Mouse (Mus musculus) CH12.LX (cell line): Measurements from ENCODE around the gene B3gnt6. TPM values are rescaled to one million over a fixed set of nuclear protein-coding genes. Genes with fewer than 3 reads are reported as not detected.
"Not testable (repeated sequence)": the region's sequence is repeated elsewhere in the genome, so short reads cannot be mapped to it uniquely, and the experiment has no call there.

Experiments
- DNase-seq: peaks from one replicate; pipeline ENCODE4 v3.0.0-alpha.2; 2013; ENCODE audit errors: extremely low read depth
- H3K27ac ChIP-seq: 2 replicates; pipeline ENCODE4 v1.5.1; 2012; ENCODE audit warnings: low read depth, mild to moderate bottlenecking, control low read depth, moderate library complexity; ENCODE audit not compliant: insufficient read depth
- H3K27me3 ChIP-seq: replicated peaks from 2 replicates; pipeline ENCODE3; 2012; ENCODE audit warnings: inconsistent platforms
- H3K36me3 ChIP-seq, 2 experiments: replicated peaks in 1 of 2; 2 replicates each; pipeline versions ENCODE3 to v1.6.1; 2012; ENCODE audit warnings: inconsistent platforms in 1 of 2, low read length in 1 of 2, mild to moderate bottlenecking in 1 of 2, mixed read lengths in 1 of 2, moderate library complexity in 1 of 2; ENCODE audit not compliant: control insufficient read depth in 1 of 2, insufficient read depth in 1 of 2
- H3K4me1 ChIP-seq, 2 experiments: 2 replicates each; pipeline ENCODE4 v1.6.1; 2012; ENCODE audit warnings: inconsistent platforms in 1 of 2, moderate library complexity in 1 of 2; ENCODE audit not compliant: insufficient read depth in 2 of 2, control insufficient read depth in 1 of 2
- H3K4me2 ChIP-seq: 2 replicates; pipeline ENCODE4 v1.6.1; 2012; ENCODE audit warnings: low read depth, mild to moderate bottlenecking, control low read depth; ENCODE audit not compliant: poor library complexity, insufficient read depth, severe bottlenecking
- H3K4me3 ChIP-seq, 3 experiments: fragments of 150-350 bp in 1 of 3; sonication (generic) in 1 of 3; replicated peaks in 1 of 3; 2 replicates each; pipeline versions ENCODE3 to v1.5.1; 2011 to 2012; ENCODE audit warnings: low read depth in 2 of 3, low read length in 2 of 3, mild to moderate bottlenecking in 2 of 3, moderate library complexity in 2 of 3, control low read depth in 1 of 3, improper control_type of control experiment in 1 of 3, inconsistent platforms in 1 of 3, mixed read lengths in 1 of 3; ENCODE audit not compliant: poor library complexity in 1 of 3
- H3K79me2 ChIP-seq: replicated peaks from 2 replicates; pipeline ENCODE4 v1.6.1; 2012; ENCODE audit warnings: mild to moderate bottlenecking, moderate library complexity; ENCODE audit not compliant: control insufficient read depth, poor library complexity, insufficient read depth, severe bottlenecking; ENCODE audit errors: extremely low read depth
- H3K9ac ChIP-seq: 2 replicates; pipeline ENCODE4 v1.6.1; 2012; ENCODE audit warnings: low read depth, mild to moderate bottlenecking, control low read depth, moderate library complexity; ENCODE audit not compliant: insufficient read depth
- H3K9me3 ChIP-seq: replicated peaks from 2 replicates; pipeline ENCODE3; 2012; ENCODE audit warnings: low read length, inconsistent platforms, mixed read lengths
- CTCF ChIP-seq, 2 experiments: IDR thresholded peaks in 1 of 2; conservative IDR thresholded peaks in 1 of 2; 2 replicates each; pipeline ENCODE4 v1.5.1; 2011 to 2012; ENCODE audit warnings: low read depth in 2 of 2, low read length in 2 of 2, improper control_type of control experiment in 1 of 2, inconsistent platforms in 1 of 2, mild to moderate bottlenecking in 1 of 2, moderate library complexity in 1 of 2
- E2F4 ChIP-seq: IDR thresholded peaks from 2 replicates; pipeline ENCODE4 v1.6.1; 2011; ENCODE audit warnings: low read depth, low read length, improper control_type of control experiment; ENCODE audit not compliant: insufficient replicate concordance
- ELF1 ChIP-seq: IDR thresholded peaks from 2 replicates; pipeline ENCODE4 v1.6.1; 2014; ENCODE audit warnings: low read depth, mild to moderate bottlenecking, inconsistent platforms, low read length, improper control_type of control experiment
- EP300 ChIP-seq: IDR thresholded peaks from 2 replicates; pipeline ENCODE4 v1.6.1; 2011; ENCODE audit warnings: low read length, improper control_type of control experiment
- HCFC1 ChIP-seq: IDR thresholded peaks from 2 replicates; pipeline ENCODE4 v1.6.1; 2012; ENCODE audit warnings: low read depth, mild to moderate bottlenecking, inconsistent platforms, low read length, improper control_type of control experiment
- JUND ChIP-seq: conservative IDR thresholded peaks from 2 replicates; pipeline ENCODE4 v1.6.1; 2011; ENCODE audit warnings: low read depth, low read length, improper control_type of control experiment
- MAFK ChIP-seq: IDR thresholded peaks from 2 replicates; pipeline ENCODE4 v1.6.1; 2011; ENCODE audit warnings: low read length, improper control_type of control experiment; ENCODE audit not compliant: insufficient replicate concordance
- MEF2A ChIP-seq: IDR thresholded peaks from 2 replicates; pipeline ENCODE4 v1.6.1; 2014; ENCODE audit warnings: low read depth, mild to moderate bottlenecking, inconsistent platforms, low read length, improper control_type of control experiment, borderline replicate concordance
- NRF1 ChIP-seq: IDR thresholded peaks from 2 replicates; pipeline ENCODE4 v1.6.1; 2014; ENCODE audit warnings: low read depth, mild to moderate bottlenecking, inconsistent platforms, low read length, improper control_type of control experiment, moderate library complexity
- PAX5 ChIP-seq: IDR thresholded peaks from 2 replicates; pipeline ENCODE4 v1.6.1; 2012; ENCODE audit warnings: low read length, inconsistent platforms, mixed read lengths
- POLR2AphosphoS2 ChIP-seq: IDR thresholded peaks from 2 replicates; pipeline ENCODE4 v1.6.1; 2011; ENCODE audit warnings: low read depth, low read length, improper control_type of control experiment
- RAD21 ChIP-seq: IDR thresholded peaks from 2 replicates; pipeline ENCODE4 v1.6.1; 2011; ENCODE audit warnings: low read depth, mild to moderate bottlenecking, low read length, improper control_type of control experiment, moderate library complexity
- TBP ChIP-seq: conservative IDR thresholded peaks from 2 replicates; pipeline ENCODE4 v1.6.1; 2011; ENCODE audit warnings: low read depth, low read length, improper control_type of control experiment
- TCF12 ChIP-seq: IDR thresholded peaks from 2 replicates; pipeline ENCODE4 v1.6.1; 2014; ENCODE audit warnings: low read depth, mild to moderate bottlenecking, inconsistent platforms, low read length, improper control_type of control experiment
- UBTF ChIP-seq: IDR thresholded peaks from 2 replicates; pipeline ENCODE4 v1.6.1; 2012; ENCODE audit warnings: low read depth, mild to moderate bottlenecking, inconsistent platforms, low read length, improper control_type of control experiment, moderate library complexity
- USF1 ChIP-seq: IDR thresholded peaks from 2 replicates; pipeline ENCODE4 v1.6.1; 2014; ENCODE audit warnings: low read depth, mild to moderate bottlenecking, inconsistent platforms, low read length, improper control_type of control experiment
- USF2 ChIP-seq: conservative IDR thresholded peaks from 2 replicates; pipeline ENCODE4 v1.6.1; 2011; ENCODE audit warnings: low read depth, low read length, improper control_type of control experiment
- ZMIZ1 ChIP-seq: IDR thresholded peaks from 2 replicates; pipeline ENCODE4 v1.6.1; 2012; ENCODE audit warnings: low read depth, mild to moderate bottlenecking, inconsistent platforms, low read length, improper control_type of control experiment
- dilution Hi-C: fragments of 300-500 bp; cut with MboI; formaldehyde crosslinking; loops from 2 replicates; pipeline ENCODE4 v1.14.3; 2020; ENCODE audit warnings: low sequenced_read_pairs; ENCODE audit not compliant: extremely low pct_unique_long_range_greater_than_20kb, extremely low pct_ligation_motif_present
- in situ Hi-C: fragments of 300-500 bp; cut with MboI; formaldehyde crosslinking; loops from 3 replicates; pipeline ENCODE4 v1.14.3; 2019; ENCODE audit warnings: low sequenced_read_pairs, low pct_ligation_motif_present, low pct_unique_long_range_greater_than_20kb, mixed read lengths
- polyA plus RNA-seq: library from polyadenylated mRNA; unstranded; fragments of >175 nt; gene quantifications from 2 replicates; pipeline ENCODE4 v1.2.1, GENCODE M21; 2012; ENCODE audit warnings: low read depth; ENCODE audit not compliant: insufficient read length
- total RNA-seq, 2 experiments: library from RNA; depleted of rRNA; stranded (reverse); fragments of 300-350 nt in 1 of 2; fragments of >200 nt in 1 of 2; gene quantifications; 2 replicates each; pipeline ENCODE4 v1.2.3; 2012 to 2014

B3gnt6 gene
- total and polyA plus RNA-seq, 3 experiments: not detected

DNA sequence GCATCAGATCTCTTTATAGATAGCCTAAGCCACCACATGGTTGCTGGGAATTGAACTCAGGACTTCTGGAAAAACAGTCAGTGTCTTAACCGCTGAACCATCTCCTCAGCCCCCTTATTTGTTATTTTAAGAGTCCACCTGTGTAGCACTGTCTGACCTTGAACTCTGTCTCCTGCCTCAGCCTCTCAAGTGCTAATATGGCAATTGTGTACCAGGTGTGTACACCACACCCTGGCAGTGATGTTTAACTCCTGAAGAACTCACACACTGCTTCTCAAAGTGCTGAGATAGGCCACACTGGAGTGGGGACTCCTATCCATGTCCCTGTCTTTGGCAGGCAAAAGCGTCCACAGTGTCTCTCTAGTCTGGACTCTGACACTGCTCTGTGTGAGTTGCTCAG lies 10.6 kb downstream of the B3gnt6 start:
- peaks cover 0 to 2% of the 10 kb centered on the region in 2 experiments; a peak in 2 of 4 replicates for H3K4me1 ChIP-seq
- DNase-seq: no peak
- no peak for TF ChIP-seq MEF2A
- TF ChIP-seq CTCF (conservative IDR thresholded peaks at IDR 0.05 in 1 of 2, IDR thresholded peaks at IDR 0.05 in 1 of 2; ENCODE audit: low read depth in 2 of 2, low read length in 2 of 2): no peak
- TF ChIP-seq UBTF: no peak
- TF ChIP-seq NRF1: no peak
- TF ChIP-seq JUND: no peak
- TF ChIP-seq ELF1: no peak
- TF ChIP-seq POLR2AphosphoS2: no peak
- TF ChIP-seq RAD21: no peak
- no peak for TF ChIP-seq EP300
- TF ChIP-seq TCF12: no peak
- TF ChIP-seq TBP: no peak
- no peak for TF ChIP-seq E2F4
- in situ Hi-C loops (no loop called here), dilution Hi-C loops (no loop called here)
- H3K9me3 ChIP-seq: peaks cover 3% of the 10 kb centered on the region
- H3K4me2 ChIP-seq: no peak overlapping the region
- no peak overlapping the region for H3K27ac ChIP-seq
- H3K27me3 ChIP-seq: no peaks in the 10 kb centered on the region
- H3K9ac ChIP-seq: no peak overlapping the region
- no peaks in the 10 kb centered on the region for H3K79me2 ChIP-seq
- H3K36me3 ChIP-seq: no peaks in the 10 kb centered on the region
- no peak overlapping the region for H3K4me3 ChIP-seq

DNA sequence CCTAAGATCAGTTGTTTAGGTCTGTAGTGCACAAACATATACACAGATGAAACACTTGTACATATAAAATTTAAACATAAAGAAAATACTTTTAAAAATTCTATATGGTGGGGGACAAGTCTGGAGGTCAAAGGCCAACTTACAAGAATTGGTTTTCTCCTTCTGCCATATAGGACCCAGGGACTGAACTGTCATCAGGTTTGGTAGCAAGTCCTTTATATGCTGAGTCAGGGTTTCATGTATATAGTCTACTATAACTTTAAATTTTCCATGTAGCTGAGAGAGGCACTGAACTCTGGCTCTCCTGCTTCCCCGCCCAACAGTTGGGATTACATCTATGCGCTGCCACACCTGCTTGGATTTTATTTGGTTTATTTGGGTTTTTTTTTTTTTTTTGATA lies 11.0 kb downstream of the B3gnt6 start:
- H3K4me2 ChIP-seq: no peak overlapping the region
- dilution Hi-C loops: no loop called here
- no peaks in the 10 kb centered on the region for H3K36me3 ChIP-seq
- no peaks in the 10 kb centered on the region for H3K9me3 ChIP-seq
- no peak overlapping the region for H3K4me3 ChIP-seq
- no peaks in the 10 kb centered on the region for H3K27me3 ChIP-seq
- no peak overlapping the region for H3K9ac ChIP-seq
- in situ Hi-C loops: no loop called here
- no peaks in the 10 kb centered on the region for H3K79me2 ChIP-seq
- no peaks in the 10 kb centered on the region for H3K4me1 ChIP-seq
- TF ChIP-seq HCFC1 (no peak), ZMIZ1 (no peak), USF1 (no peak), MAFK (peak; percentile 81), POLR2AphosphoS2 (no peak), USF2 (no peak), PAX5 (no peak)
- H3K27ac ChIP-seq: no peak overlapping the region
- DNase-seq: no peak

DNA sequence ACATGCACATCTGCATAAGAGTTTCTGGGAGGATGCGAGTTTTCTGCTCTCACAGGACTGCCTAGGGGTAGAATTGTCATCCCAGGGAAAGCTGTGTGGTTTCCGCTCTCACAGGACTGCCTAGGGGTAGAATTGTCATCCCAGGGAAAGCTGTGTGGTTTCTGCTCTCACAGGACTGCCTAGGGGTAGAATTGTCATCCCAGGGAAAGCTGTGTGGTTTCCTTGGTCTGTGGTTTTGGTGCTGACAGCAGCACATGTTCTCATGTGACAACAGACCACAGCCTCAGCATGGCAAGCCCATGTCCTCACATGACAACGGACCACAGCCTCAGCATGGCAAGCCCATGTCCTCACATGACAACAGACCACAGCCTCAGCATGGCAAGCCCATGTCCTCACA lies 11.9 kb downstream of the B3gnt6 start:
- H3K4me2 ChIP-seq, H3K9me3 ChIP-seq, dilution Hi-C loops, H3K4me3 ChIP-seq, H3K4me1 ChIP-seq, DNase-seq, H3K79me2 ChIP-seq, in situ Hi-C loops, H3K9ac ChIP-seq, H3K36me3 ChIP-seq, H3K27me3 ChIP-seq, H3K27ac ChIP-seq: not testable (repeated sequence)
